Mouse (Mus musculus): Measurements from ENCODE around the gene Mms19. TPM values are rescaled to one million over a fixed set of nuclear protein-coding genes. Genes with fewer than 3 reads are reported as not detected.
A peak's percentile ranks its signal among the peaks of the same experiment; 100 is the strongest.

The Mms19 gene
- polyA plus RNA-seq, 1 experiment from 2014 or later = 37.8 TPM

- Histone ChIP-seq H3K4me1 (no peaks in the 10 kb centered on the region), H3K4me3 (no peak overlapping the region), H3K27me3 (no peaks in the 10 kb centered on the region), H3K9ac (replicated peaks) (no peak overlapping the region), H3K4me2 (replicated peaks) (no peak overlapping the region), H3K36me3 (no peaks in the 10 kb centered on the region), H3K27ac (replicated peaks) (no peak overlapping the region), H3K9me3 (no peaks in the 10 kb centered on the region)
- WGBS = 65% methylated on average over 6 of the region's 6 CpGs
- no peak for ATAC-seq (ENCODE audit: low FRiP score, low read depth)
Measured at GRCm38 (mm10) chr19:41906311-41907078, 74.5 kb downstream of the Mms19 start.

- H3K9me3 ChIP-seq = no peaks in the 10 kb centered on the region
- no peak for ATAC-seq (ENCODE audit: low FRiP score, low read depth)
- no peak overlapping the region for H3K27ac ChIP-seq (replicated peaks)
- WGBS = 86% methylated on average over 2 of the region's 2 CpGs
- no peak overlapping the region for H3K9ac ChIP-seq (replicated peaks)
- H3K27me3 ChIP-seq = no peaks in the 10 kb centered on the region
- no peak overlapping the region for H3K4me3 ChIP-seq
- H3K36me3 ChIP-seq = no peaks in the 10 kb centered on the region
- no peak overlapping the region for H3K4me2 ChIP-seq (replicated peaks)
- no peaks in the 10 kb centered on the region for H3K4me1 ChIP-seq
Measured at GRCm38 (mm10) chr19:41905246-41905645, 75.7 kb downstream of the Mms19 start.

- no peak overlapping the region for H3K9ac ChIP-seq (replicated peaks)
- H3K27ac ChIP-seq (replicated peaks) = no peak overlapping the region
- no peaks in the 10 kb centered on the region for H3K27me3 ChIP-seq
- 86% methylated on average over 10 of the region's 10 CpGs for WGBS
- no peaks in the 10 kb centered on the region for H3K4me1 ChIP-seq
- H3K9me3 ChIP-seq = no peaks in the 10 kb centered on the region
- H3K36me3 ChIP-seq = no peaks in the 10 kb centered on the region
- H3K4me3 ChIP-seq = no peak overlapping the region
- H3K4me2 ChIP-seq (replicated peaks) = no peak overlapping the region
- no peak for ATAC-seq (ENCODE audit: low FRiP score, low read depth)
Measured at GRCm38 (mm10) chr19:41902848-41903593, 77.9 kb downstream of the Mms19 start.

GRCm38 (mm10) chr19:41901696-41902095, 79.3 kb downstream of the Mms19 start:
- H3K9ac ChIP-seq (replicated peaks) = no peak overlapping the region
- no peaks in the 10 kb centered on the region for H3K9me3 ChIP-seq
- ATAC-seq (ENCODE audit: low FRiP score, low read depth) = no peak
- no peaks in the 10 kb centered on the region for H3K36me3 ChIP-seq
- no peaks in the 10 kb centered on the region for H3K27me3 ChIP-seq
- WGBS = 65% methylated on average over 2 of the region's 2 CpGs
- no peak overlapping the region for H3K4me2 ChIP-seq (replicated peaks)
- H3K4me3 ChIP-seq = no peak overlapping the region
- no peaks in the 10 kb centered on the region for H3K4me1 ChIP-seq
- no peak overlapping the region for H3K27ac ChIP-seq (replicated peaks)

- no peak overlapping the region for H3K9ac ChIP-seq (replicated peaks)
- no peak overlapping the region for H3K27ac ChIP-seq (replicated peaks)
- H3K9me3 ChIP-seq = no peaks in the 10 kb centered on the region
- peaks cover 4% of the 10 kb centered on the region; the same call in 1 of the 2 replicates for H3K4me1 ChIP-seq
- H3K4me3 ChIP-seq = no peak overlapping the region
- no peaks in the 10 kb centered on the region for H3K36me3 ChIP-seq
- no peak overlapping the region for H3K4me2 ChIP-seq (replicated peaks)
- no peak for ATAC-seq (ENCODE audit: low FRiP score, low read depth)
- WGBS = 88% methylated on average over 8 of the region's 8 CpGs
- no peaks in the 10 kb centered on the region for H3K27me3 ChIP-seq
Measured at GRCm38 (mm10) chr19:41900495-41901090, 80.4 kb downstream of the Mms19 start.

- H3K4me1 ChIP-seq = peaks cover 16% of the 10 kb centered on the region
- no peak overlapping the region for H3K4me3 ChIP-seq
- no peak overlapping the region for H3K27ac ChIP-seq (replicated peaks)
- H3K9me3 ChIP-seq = no peaks in the 10 kb centered on the region
- H3K36me3 ChIP-seq = no peaks in the 10 kb centered on the region
- no peak overlapping the region for H3K9ac ChIP-seq (replicated peaks)
- no peak for ATAC-seq (ENCODE audit: low FRiP score, low read depth)
- WGBS = 45% methylated on average over 4 of the region's 4 CpGs
- H3K4me2 ChIP-seq (replicated peaks) = no peak overlapping the region
- no peaks in the 10 kb centered on the region for H3K27me3 ChIP-seq
Measured at GRCm38 (mm10) chr19:41898860-41899259, 82.1 kb downstream of the Mms19 start.

- 18% methylated on average over 18 of the region's 18 CpGs for WGBS
- H3K9ac ChIP-seq (replicated peaks) = peak overlapping the region; percentile 63
- peak overlapping the region; percentile 73 for H3K4me3 ChIP-seq
- peak overlapping the region; percentile 90 for H3K4me2 ChIP-seq (replicated peaks)
- H3K9me3 ChIP-seq = no peaks in the 10 kb centered on the region
- no peak overlapping the region for H3K27ac ChIP-seq (replicated peaks)
- peak; percentile 41 for ATAC-seq (ENCODE audit: low FRiP score, low read depth)
- 0 out of 2 replicates have a peak, but pooled peaks cover 5% of the 10 kb centered on the region for H3K36me3 ChIP-seq
- no peaks in the 10 kb centered on the region for H3K27me3 ChIP-seq
- H3K4me1 ChIP-seq = peaks cover 16% of the 10 kb centered on the region
Measured at GRCm38 (mm10) chr19:41896319-41896711, 84.6 kb downstream of the Mms19 start.

GRCm38 (mm10) chr19:41895460-41896318, 85.3 kb downstream of the Mms19 start, which contains the start of gene Rrp12:
Gene Rrp12, minus strand, starts transcription at chr19:41896173.
- Histone ChIP-seq H3K36me3 (peaks cover 5% of the 10 kb centered on the region; the same call in 1 of the 2 replicates), H3K27me3 (no peaks in the 10 kb centered on the region), H3K4me2 (replicated peaks) (peak within 1 kb of the TSS; percentile 90), H3K4me1 (peaks cover 16% of the 10 kb centered on the region), H3K9ac (replicated peaks) (peak within 1 kb of the TSS; percentile 63), H3K4me3 (peak within 1 kb of the TSS; percentile 73), H3K9me3 (no peaks in the 10 kb centered on the region), H3K27ac (replicated peaks) (no peak within 1 kb of the TSS)
- peak; percentile 87 for ATAC-seq (ENCODE audit: low FRiP score, low read depth)
- 2% methylated on average over 46 of the region's 46 CpGs for WGBS

- 55% methylated on average over 7 of the region's 7 CpGs for WGBS
- no peak for ATAC-seq (ENCODE audit: low FRiP score, low read depth)
- peak overlapping the region; percentile 90 for H3K4me2 ChIP-seq (replicated peaks)
- no peak overlapping the region for H3K27ac ChIP-seq (replicated peaks)
- H3K36me3 ChIP-seq = peaks cover 7% of the 10 kb centered on the region
- peak overlapping the region; percentile 73 for H3K4me3 ChIP-seq
- H3K27me3 ChIP-seq = no peaks in the 10 kb centered on the region
- peak overlapping the region; percentile 63; the same call in 1 of the 2 replicates for H3K9ac ChIP-seq (replicated peaks)
- H3K9me3 ChIP-seq = no peaks in the 10 kb centered on the region
- peaks cover 16% of the 10 kb centered on the region for H3K4me1 ChIP-seq
Measured at GRCm38 (mm10) chr19:41894959-41895358, 86.0 kb downstream of the Mms19 start.

Measured in midbrain, embryonic 12.5 days (tissue).